Mouse (Mus musculus): ENCODE measurements around the gene A930004D18Rik.
"Not testable (repeated sequence)": the region's sequence is repeated elsewhere in the genome, so short reads cannot be mapped to it uniquely, and the experiment has no call there.

Gene A930004D18Rik

DNA sequence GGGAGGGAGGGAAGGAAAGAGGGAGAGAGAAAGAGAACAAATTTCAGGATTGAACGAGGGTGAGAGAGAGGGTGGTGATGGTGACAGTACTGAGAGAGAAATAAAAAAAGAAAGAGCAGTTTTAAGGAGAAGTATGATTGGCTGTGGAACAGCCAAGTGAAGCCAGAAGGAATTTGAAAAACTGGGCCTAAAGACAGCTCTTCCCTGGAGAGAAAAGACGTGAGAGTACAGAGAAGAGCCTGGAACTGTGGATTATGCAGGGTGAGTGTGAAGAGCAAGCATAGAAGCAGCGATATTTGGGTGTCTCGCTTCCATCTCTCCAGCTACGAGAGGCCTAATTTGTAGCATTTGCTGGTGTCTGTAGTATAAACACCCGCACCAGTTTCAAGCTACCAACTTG, 26.3 kb downstream of the A930004D18Rik start:
- DNase-seq (ENCODE audit: low spot score in 2 of 2): no peak

DNA sequence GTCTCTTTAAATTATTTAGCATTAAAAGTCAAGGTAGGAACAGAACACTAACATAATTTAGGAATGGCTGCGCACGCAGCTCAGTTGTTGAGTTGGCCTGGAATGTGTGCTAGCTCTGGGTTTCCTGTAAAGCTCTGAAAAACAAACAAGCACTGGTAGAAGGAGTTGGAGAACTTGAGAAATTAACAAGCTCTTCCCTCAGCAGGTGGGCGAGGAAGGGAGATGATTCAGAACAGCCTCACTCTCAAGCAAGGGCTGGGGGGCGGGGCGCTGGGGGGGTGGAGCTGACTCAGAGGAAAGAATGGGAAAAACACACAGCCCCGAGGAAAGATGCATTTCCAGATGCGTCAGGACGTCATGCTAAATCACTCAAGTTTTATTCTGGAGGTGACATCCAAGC, 32.4 kb downstream of the A930004D18Rik start:
- no peak for DNase-seq (ENCODE audit: low spot score in 2 of 2)

DNA sequence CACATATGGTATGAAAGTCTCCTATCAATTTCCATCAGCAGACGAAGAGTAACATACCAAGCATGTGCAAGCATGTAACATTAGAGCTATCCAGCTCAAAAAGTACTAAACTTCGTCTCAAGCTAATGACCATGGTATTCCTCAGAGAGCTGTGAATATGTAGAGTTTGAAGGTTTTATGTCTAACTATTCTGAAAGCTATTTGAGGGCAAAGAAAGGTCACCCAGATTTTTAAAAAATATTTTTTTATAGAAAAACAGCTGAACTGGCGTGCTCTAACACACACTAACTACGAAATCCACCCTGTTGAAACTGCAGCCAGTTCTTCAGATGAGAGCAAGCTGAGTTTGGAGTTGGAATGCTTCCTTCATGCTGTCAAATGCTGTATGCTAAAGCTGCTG, 33.3 kb downstream of the A930004D18Rik start:
- DNase-seq (ENCODE audit: low spot score in 2 of 2): no peak

DNA sequence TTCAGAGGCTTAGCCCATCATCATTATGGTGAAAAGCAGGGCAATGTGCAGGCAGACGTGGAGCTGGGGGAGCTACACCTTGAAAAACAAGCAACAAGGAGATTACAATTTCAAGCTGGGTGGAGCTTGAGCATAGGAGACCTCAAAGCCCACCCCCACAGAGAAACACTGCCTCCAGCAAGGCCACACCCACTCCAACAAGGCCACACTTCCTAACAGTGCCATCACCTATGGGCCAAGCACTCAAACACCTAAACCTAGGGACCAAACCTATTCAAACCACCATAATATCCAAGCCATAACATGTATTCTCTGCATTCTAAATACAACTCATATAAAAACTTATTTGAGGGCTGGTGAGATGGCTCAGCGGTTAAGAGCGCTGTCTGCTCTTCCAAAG, 35.2 kb downstream of the A930004D18Rik start:
- DNase-seq (ENCODE audit: low spot score in 2 of 2): no peak

DNA sequence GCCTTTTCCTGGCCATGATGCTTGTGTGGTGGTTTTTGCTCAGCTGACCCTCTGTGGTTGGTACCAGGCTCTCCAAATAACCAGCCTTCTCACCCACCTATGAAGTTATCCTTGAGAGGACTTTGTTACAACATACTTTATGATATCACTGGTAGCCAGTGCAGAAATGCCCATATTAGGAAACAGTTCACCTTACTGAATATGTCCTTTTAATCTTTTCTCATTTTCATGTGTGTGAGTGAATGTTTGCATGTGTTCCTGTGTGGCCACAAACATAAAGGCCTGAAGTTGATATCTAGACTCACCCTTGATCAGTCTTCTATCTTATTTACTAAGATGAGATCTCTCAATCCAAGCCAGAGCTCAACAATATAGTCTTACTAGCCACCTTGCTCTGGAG, 40.7 kb downstream of the A930004D18Rik start, which contains the start of gene H2al2a:
Gene H2al2a, minus strand, starts transcription at position 101 of the 400 bp plus-strand sequence.
- DNase-seq (ENCODE audit: low spot score in 2 of 2): no peak

DNA sequence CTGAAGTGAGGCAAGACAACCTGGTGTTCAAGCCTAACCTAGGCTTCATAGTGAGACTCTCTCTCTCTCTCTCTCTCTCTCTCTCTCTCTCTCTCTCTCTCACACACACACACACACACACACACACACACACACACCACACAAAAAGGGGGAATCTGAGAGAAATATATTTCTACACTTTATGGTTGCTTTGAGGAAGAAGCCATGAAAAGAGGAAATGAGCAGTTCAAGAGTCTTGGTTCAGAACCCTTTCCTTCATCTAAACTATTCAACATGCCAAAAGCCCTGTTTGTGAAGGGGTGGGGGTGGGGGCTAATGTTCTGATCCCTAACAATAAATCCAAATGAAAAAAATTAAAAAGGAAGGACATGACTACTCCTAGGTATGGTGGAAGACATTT, 48.0 kb downstream of the A930004D18Rik start:
- peak in 1 of 2 experiments; percentile 10 for DNase-seq (ENCODE audit: low spot score in 2 of 2)

DNA sequence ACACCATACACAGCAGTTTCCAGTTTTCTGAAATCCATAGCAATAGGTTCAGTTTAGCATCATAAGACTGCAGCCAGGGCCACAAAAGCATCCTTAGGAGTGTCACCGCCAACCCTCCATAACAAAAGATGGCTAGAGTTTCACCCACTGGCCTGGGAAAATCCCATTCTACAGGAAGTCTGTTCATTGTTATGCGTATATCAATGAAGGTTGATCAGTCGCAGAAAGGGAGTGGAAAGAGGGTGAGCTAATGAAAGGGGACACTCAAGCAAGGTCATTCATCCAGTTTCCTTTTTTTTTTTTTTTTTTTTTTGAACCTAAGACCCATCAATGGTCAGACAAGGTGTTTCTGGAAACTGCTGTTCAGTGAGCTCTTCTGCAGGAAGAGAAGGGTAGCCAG, 48.4 kb downstream of the A930004D18Rik start:
- DNase-seq (ENCODE audit: low spot score in 2 of 2): no peak

DNA sequence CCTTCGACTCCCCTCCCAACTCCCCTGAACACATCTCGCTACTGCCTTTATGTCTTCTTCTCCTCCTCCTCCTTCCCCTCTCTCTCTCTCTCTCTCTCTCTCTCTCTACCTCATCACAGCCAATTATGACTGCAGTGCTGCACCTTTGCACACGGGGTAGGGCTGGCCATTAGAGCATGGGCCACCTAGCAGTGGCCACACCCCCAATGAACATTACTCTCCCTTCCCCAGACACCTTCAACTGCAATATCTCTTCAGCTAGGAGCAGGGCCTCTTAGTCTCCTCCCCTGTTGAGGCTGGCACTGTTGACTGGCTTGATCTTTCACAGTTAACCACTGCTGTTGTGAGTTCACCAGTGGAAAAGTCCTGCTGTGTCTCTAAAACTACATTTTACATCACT, 50.8 kb downstream of the A930004D18Rik start:
- no peak for DNase-seq (ENCODE audit: low spot score in 2 of 2)

DNA sequence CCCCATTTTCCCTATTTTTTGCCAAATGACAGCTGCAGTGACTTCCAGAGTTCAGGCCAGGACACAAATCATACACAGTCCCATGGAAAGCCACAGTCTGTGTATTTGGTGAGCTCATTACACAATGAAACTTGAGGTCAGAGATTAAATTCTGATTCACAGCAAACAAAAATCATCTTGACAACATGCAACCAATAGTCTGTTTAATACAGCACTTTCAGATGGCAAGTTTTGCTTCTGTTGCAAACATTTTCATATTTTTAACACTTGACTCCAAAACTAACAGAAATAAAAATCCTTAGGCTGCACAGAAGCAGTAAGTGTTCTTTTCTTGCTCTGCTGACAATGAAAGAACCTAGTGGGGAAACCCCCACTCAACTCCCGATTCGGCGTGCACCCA, 52.8 kb downstream of the A930004D18Rik start:
- DNase-seq (ENCODE audit: low spot score in 2 of 2): no peak

DNA sequence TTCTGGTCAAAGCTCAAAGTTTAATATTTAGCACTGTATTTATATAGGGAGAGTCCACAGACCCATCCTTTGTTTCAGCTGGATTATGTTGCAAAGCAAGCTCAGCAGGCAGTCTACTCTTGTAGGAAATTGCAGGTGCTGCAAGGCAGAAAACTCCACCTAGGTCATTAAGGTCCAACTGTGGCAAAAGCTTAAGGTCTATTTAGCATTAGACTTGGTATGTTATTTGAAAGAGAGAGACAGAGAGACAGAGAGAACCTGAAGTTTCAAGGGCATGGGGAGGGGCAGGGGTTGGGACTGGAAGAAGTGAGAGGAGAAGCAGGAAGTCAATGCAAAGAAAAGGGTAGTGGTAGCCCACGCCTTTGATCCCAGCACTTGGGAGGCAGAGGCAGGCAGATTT, 54.8 kb downstream of the A930004D18Rik start:
- no peak for DNase-seq (ENCODE audit: low spot score in 2 of 2)

DNA sequence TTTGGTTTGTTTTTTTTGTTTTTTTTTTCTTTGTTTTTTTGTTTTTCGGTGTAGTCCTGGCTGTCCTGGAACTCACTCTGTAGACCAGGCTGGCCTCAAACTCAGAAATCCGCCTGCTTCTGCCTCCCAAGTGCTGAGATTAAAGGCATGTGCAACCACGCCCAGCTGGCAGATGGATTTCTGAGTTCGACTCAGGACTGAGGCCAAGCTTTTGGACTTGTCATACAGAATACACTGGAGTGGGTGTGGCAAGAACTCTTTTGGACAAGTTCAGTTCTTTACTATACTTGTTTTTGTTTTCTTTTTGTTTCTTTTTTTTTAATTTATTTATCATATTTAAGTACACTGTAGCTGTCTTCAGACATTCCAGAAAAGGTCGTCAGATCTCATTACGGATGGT, 58.8 kb downstream of the A930004D18Rik start:
- DNase-seq (ENCODE audit: low spot score in 2 of 2): no peak

DNA sequence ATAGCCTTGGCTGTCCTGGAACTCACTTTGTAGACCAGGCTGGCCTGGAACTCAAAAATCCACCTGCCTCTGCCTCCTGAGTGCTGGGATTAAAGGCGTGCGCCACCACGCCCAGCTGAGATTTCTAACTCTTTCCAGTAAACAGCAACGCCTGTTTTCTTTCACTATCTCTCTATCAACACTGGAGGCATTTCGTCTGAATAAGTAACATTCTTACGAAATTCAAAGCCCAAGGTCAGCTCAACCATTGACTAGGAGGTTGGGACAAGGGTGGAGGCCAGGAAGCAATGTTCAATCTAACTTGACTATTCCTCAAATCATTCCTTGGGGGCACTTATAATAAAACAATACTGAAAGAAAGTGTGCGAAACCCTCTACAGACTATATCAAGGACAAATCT, 59.3 kb downstream of the A930004D18Rik start:
- not testable (repeated sequence) for DNase-seq (ENCODE audit: low spot score in 2 of 2)

DNA sequence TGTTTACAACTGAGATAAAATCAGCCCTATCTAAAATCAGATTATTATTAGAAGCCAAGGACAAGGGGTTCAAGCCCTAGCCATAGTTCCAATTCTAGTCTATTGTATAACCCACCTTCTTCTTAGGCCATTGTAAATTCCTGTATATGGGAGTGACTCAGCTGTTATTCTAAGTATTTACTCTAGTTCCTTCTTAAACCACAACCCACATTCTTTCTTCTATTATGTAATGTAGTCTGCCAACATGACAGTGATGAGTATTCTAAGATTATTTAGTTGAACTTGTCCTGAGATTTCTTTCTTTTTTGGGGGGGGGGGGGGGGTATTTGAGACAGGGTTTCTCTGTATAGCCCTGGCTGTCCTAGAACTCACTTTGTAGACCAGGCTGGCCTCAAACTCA, 59.9 kb downstream of the A930004D18Rik start:
- not testable (repeated sequence) for DNase-seq (ENCODE audit: low spot score in 2 of 2)

DNA sequence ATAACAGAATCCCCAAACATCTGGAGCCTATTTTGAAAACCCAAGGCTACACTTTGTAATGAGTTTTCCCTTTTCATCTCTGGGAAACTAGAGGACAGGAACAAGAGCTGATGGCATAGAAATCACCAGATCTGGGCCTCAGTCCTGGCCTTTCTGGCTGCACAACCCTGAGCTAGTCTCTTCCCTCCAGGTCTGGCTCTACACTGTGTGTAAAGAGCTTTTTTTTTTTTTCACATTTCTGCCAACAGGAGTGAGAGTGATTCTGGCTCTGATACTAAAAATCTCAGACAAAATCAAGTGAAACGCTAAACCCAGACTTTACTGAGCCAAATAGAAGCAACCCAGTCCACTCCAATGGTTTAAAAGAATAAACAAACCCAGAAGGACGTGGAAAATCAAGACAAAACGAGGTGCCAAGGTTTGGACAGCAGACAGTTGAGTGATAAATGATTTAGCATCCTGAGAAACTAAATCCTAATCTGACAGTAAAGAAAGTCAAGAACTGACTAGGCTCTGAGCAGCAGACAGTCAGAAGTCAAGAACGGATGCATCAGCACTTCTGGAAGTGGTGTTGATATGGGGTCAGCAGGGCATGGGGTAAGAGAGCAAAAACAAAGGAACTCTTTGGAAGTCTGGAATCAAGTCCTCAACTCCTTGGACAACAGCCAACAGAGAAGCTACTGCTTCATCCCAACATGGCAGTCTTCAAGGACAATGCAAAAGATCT, 61.8 kb downstream of the A930004D18Rik start:
- DNase-seq (ENCODE audit: low spot score in 2 of 2): no peak

All from spleen, postnatal 36 days (tissue).